Mouse (Mus musculus) left cerebral cortex, adult 2 months (tissue): Measurements from ENCODE around the gene H2-T24. TPM values are rescaled to one million over a fixed set of nuclear protein-coding genes. Genes with fewer than 3 reads are reported as not detected.
"Not testable (repeated sequence)": the region's sequence is repeated elsewhere in the genome, so short reads cannot be mapped to it uniquely, and the experiment has no call there.

Experiments
- DNase-seq, 2 experiments: peaks; one replicate each; pipeline ENCODE4 v3.0.0; 2021 to 2022; ENCODE audit warnings: low spot score in 2 of 2, mixed read lengths in 1 of 2; ENCODE audit errors: extremely low spot score in 1 of 2
- H3K27ac ChIP-seq: fragments of 200-600 bp; 2 replicates; pipeline ENCODE4 v1.8.1; 2022
- H3K4me3 ChIP-seq: fragments of 200-600 bp; 2 replicates; pipeline ENCODE4 v1.8.1; 2022
- CTCF ChIP-seq: fragments of 200-600 bp; IDR thresholded peaks from 2 replicates; pipeline ENCODE4 v1.8.1; 2022; ENCODE audit warnings: antibody characterized with exemption, mild to moderate bottlenecking, moderate library complexity
- intact Hi-C: fragments of 180-260 bp; cut with DNase I; formaldehyde crosslinking; loops from one replicate; pipeline ENCODE4 v1.15.1; 2025
- total RNA-seq, 2 experiments: library from RNA; stranded (reverse); gene quantifications; 2 replicates each; pipeline ENCODE4 v1.2.3; 2021

H2-T24 gene
- total RNA-seq, 2 experiments from 2014 or later = 1.1 to 2.5 TPM

DNA sequence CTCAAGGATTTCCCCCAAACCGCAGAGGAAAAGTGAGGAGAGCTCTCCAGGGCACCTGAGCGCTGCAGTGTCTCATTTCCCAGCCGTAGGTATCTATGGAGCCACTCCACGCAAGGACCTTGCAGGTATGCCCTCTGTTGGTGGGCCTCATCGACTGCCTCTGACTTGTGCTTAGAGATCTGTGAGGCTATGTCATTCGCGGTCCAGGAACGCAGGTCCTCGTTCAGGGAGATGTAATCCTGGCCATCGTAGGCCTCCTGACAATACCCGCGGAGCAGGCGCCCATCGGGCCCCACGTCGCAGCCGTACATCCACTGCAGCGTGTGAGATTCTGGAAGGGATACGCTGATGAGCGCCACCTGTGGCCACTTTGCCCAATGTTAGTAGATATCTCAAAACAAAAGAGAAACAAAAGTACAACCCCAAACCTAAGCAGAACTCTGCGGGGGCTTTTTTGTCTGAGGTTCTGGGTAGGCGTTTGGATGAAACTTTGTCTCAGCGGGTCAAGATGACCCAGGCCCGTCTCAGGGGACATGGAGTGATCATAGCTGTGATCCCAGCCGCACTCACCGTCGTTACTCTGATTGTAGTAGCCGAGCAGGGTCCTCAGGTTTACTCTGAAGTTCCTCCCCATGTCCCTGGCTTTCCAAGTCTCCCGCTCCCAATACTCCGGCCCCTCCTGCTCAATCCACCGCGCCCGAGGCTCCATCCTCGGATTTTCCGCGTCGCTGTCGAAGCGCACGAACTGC lies 11.4 kb upstream of the H2-T24 start:
- DNase-seq = peak in 1 of 2 experiments; percentile 34
- intact Hi-C loops = not testable (repeated sequence)
- peak; percentile 58 for TF ChIP-seq CTCF
- H3K27ac ChIP-seq = peak overlapping the region; percentile 47; the same call in 1 of the 2 replicates
- peak overlapping the region; percentile 66 for H3K4me3 ChIP-seq

- H3K27ac ChIP-seq, DNase-seq, intact Hi-C loops: not testable (repeated sequence)
- H3K4me3 ChIP-seq = peak overlapping the region; percentile 66
Observed at GRCm38 (mm10) chr17:36030703-36031582, 10.6 kb upstream of the H2-T24 start.

GRCm38 (mm10) chr17:36030046-36030702 lies 9.8 kb upstream of the H2-T24 start:
- H3K4me3 ChIP-seq, intact Hi-C loops, DNase-seq, H3K27ac ChIP-seq: not testable (repeated sequence)

DNA sequence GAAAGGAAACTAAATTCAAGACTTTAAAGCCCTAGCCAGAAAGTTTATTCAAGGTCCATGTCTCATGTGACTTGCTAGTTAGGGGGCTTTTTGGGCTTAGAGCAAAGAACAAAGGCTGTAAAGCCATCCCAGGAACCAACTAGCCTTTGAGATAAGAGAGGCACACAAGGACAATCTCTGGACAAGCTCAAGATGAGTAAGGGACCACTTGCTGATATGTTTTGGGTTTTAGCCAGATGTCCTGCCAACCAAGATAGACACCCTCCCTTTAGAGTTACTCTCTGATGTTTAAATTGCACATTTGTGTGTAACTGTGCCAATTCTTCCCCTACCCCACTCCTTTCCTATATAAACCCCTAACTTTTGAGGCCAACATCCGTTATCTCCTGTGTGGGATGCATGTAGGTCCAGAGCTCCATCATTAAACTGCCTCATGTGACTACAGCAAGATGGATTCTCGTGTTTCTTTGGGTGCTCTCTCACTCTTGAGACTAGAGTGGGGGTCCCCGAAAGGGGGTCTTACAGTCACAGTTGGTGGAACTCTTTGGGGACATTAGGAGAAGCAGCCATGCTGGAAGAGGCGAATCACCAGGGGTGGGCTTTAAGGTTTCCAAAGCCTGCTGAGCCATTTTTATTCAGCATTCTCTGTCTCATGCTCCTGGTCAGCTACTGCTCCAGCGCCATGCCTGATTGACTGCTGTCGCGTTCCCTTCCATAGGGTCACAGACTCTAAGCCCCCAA lies 8.7 kb upstream of the H2-T24 start:
- no peak overlapping the region for H3K27ac ChIP-seq
- no peak overlapping the region for H3K4me3 ChIP-seq
- DNase-seq = no peak
- TF ChIP-seq CTCF = no peak
- intact Hi-C loops = no loop called here

- DNase-seq = no peak
- intact Hi-C loops = no loop called here
- no peak overlapping the region for H3K27ac ChIP-seq
- no peak for TF ChIP-seq CTCF
- H3K4me3 ChIP-seq = no peak overlapping the region
Observed at GRCm38 (mm10) chr17:36027663-36028062, 7.3 kb upstream of the H2-T24 start.

GRCm38 (mm10) chr17:36025901-36026300 lies 5.5 kb upstream of the H2-T24 start:
- TF ChIP-seq CTCF = no peak; the same call in 1 of the 2 replicates
- intact Hi-C loops = no loop called here
- Histone ChIP-seq H3K4me3 (no peak overlapping the region), H3K27ac (no peak overlapping the region; the same call in 1 of the 2 replicates)
- DNase-seq = no peak

DNA sequence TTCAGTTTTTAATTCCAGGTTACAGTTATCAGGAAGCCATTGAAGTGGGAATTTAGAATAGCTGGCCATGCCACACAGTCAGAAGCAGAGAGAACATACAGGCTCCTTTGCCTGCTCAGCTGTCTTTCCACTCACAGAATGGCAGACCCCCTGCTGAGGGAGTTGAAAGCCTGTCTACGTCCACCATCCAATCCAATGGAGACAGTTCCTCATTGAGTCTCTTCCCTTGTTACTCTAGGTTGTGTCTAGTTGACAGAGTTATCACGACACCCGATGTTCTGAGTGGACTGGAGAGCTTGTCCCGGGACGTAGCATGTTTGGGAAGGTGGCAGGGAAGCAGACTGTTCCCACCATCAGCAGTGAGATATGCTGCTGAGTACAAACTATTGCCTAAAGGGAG lies 4.8 kb upstream of the H2-T24 start:
- DNase-seq = no peak
- no peak overlapping the region for H3K4me3 ChIP-seq
- intact Hi-C loops = no loop called here
- H3K27ac ChIP-seq = peak overlapping the region; percentile 8; the same call in 1 of the 2 replicates
- no peak for TF ChIP-seq CTCF

DNA sequence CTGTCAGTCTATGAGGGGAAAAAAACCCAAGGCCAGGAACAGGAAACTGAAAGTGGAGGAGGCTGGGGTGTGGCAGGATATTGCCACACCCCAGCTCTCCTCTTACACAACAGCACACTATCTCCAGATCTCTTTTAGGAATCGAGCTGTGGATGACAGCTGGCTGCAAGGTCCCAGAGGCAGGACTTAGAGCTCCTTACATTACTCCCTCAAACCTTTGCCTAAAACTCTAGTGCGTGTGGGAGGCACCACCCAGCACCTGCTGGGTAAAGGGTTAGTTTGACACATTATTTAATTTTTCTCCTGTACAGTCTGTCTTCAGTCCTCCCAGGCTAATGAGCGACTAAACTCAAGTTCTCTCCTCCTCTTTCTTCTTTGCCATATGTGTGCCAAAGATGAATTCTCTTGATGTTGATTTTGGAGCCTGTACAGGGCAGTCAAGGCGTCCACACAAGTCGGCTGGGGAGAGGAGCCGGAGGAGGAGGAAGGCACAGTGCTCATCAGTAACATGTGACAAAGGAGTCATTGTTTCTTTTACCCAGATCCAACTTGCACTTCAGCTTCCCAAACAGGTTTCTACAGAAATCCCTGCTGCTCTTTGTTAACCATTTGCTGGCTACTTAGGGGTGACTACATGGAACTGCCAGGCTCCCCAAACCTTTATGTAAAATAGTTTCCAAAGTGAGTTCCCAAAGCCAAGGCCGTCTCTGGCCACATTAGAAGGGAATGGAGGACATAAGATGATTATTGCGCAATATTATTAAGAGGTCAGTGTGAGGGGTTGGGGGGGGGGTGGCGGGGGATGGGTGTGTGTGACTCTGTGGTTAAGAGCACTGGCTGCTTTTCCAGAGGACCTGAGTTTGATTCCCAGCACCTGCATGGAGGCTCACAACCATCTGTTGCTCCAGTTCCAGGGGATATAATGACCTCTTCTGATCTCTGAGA lies 3.6 kb upstream of the H2-T24 start:
- Histone ChIP-seq H3K27ac (peak overlapping the region; percentile 69), H3K4me3 (no peak overlapping the region)
- intact Hi-C loops = no loop called here
- no peak for TF ChIP-seq CTCF
- DNase-seq = no peak

GRCm38 (mm10) chr17:36022922-36023321 lies 2.6 kb upstream of the H2-T24 start:
- DNase-seq = no peak
- intact Hi-C loops = no loop called here
- TF ChIP-seq CTCF = no peak
- H3K27ac ChIP-seq = peak overlapping the region; percentile 69; the same call in 1 of the 2 replicates
- no peak overlapping the region for H3K4me3 ChIP-seq

- no peak for DNase-seq
- Histone ChIP-seq H3K4me3 (no peak overlapping the region), H3K27ac (peak overlapping the region; percentile 24; the same call in 1 of the 2 replicates)
- no peak for TF ChIP-seq CTCF
- intact Hi-C loops = no loop called here
Observed at GRCm38 (mm10) chr17:36022098-36022497, 1.7 kb upstream of the H2-T24 start.
